Mouse (Mus musculus): ENCODE data around the gene Dppa5a.
"Not testable (repeated sequence)": the region's sequence is repeated elsewhere in the genome, so short reads cannot be mapped to it uniquely, and the experiment has no call there.

Gene Dppa5a

DNA sequence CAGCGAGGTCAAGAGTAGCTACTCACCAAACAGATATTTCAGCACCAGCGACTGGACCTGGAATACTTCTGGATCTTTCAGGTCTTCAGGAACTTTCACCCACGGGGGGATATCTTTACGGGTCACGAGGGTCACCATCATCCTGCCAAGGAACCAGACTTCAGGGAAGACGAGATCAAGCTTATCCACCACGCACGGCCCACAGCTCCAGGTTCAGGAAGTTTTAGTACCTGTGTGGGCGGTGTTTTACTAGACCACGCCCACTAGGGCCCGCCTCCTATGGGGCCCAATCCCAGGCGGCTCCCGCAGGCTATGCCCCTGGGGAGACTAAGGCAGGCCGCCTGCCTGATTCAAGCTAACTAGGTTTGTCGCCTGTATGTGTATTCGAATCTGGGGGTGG lies at the start of gene Dppa5a:
Gene Dppa5a (minus strand): TSS at position 219 of the 400 bp plus-strand sequence.
- not testable (repeated sequence) for DNase-seq (ENCODE audit: low spot score)

- no peak for DNase-seq (ENCODE audit: low spot score)
Measured at GRCm38 (mm10) chr9:78401596-78401995, 33.6 kb upstream of the Dppa5a start.

DNA sequence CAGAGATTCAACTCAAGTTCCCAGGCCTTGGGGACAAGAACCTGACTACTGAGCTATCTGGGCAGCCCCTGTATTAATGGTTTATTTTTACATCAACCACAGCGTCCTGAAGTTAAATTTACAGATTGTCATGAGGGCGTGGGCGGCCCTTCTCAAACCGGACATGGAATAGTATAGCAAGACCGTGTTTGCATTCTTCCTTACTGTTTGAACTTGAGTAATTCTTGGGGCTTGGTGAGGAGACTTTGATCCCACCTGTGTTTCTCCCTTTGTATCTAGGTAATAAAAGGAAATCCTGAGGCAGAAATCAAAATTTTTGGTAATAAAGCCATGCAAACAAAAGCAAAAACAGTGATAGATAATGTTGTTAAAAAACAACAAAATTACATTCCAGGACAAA lies 32.6 kb upstream of the Dppa5a start:
- no peak for DNase-seq (ENCODE audit: low spot score)

DNA sequence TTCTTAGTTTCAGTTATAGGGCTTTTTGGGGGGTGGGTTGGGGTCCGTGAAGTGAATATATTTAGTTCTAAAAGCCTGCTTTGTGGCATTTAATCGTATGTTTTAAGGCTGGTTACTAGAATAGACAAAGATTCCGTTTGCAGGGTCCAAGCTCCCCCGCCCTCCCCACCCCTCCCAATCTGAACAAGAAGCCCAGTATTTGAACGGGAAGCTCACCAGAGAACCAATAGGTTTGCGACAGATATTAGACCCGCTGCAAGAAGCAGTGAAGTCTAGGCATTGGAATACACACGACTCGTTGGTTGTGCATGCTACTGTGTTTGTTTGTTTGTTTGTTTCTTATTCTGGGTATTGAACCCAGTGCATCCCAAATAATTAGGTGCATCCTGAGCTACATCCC lies 28.5 kb upstream of the Dppa5a start:
- DNase-seq (ENCODE audit: low spot score): no peak

DNA sequence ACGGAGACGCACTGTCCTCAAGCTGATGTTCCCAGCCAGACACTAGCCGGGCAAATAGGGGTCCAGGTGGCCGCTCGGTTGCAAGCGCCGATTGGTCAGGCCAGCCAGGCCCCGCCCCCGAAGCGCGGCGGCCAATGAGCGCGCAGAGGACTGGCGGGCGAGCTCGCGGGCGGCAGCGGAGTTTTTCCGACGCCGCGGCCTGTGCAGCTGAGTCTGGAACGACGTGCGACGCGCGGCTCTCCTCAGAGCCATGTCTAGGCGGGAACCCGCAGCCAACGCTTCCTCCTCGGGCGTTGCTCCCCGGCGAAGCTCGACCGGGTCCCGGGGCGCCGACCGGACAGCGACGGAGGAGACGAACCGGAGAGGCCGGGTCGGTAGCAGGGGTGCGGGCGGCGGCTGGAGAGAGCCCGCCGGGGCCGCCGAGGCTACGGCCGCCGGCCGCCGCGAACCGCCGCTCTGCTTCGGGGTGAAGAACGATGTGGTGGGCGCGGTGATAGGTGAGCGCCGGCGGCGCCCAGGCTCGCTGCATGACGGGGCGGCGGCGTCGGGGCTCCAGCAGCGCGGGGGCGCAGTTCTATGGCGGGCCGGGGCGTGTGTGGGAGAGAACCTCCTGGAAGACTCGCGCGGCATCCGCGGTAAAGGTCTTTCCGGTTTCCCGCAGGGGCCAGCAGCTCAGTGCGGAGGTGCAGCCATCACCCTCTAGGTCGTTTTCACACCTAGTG lies 27.8 kb upstream of the Dppa5a start, which contains the start of gene Ddx43:
Gene Ddx43 (plus strand): TSS at position 148 of the 722 bp plus-strand sequence.
- DNase-seq (ENCODE audit: low spot score): peak; percentile 12

DNA sequence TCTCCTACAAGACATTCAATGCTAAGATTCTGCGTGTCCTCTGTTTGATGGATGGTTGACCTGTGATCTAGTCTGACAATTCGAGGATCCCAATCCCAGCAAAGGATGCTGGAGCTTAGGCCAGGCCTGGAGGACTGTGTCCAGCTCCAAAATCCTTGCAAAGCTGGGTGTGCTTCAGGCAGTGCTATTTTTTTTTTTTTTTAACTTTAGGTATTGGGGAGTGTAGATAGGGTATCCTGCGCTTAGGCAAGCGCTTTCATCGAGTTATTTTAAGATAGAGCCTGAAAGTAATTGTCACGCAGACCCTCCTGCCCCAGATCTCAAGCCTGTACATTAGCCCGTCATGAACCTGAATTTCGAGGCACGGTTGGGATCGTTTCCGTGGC lies 27.3 kb upstream of the Dppa5a start:
- DNase-seq (ENCODE audit: low spot score): no peak

- DNase-seq (ENCODE audit: low spot score): no peak
Measured at GRCm38 (mm10) chr9:78394602-78395001, 26.6 kb upstream of the Dppa5a start.

DNA sequence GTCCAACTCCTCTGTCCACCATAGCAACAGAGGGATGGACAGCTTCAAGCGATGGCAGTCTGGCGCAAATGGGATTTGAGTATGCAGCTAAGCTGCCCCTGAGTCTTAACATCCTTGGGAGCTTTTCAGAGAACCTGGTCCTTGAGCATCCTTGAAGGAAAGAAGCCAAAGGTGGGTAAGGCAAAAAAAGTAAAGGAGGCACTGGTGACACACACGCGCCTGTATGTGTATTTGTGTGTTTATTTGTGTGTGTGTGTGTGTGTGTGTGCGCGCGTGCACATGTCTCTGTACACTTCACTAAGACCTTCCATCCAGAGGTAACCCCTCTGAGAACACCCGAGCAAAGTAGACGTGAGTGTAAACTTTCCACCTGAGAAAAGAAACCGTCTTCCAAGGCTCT lies 25.8 kb upstream of the Dppa5a start:
- DNase-seq (ENCODE audit: low spot score): no peak

- no peak for DNase-seq (ENCODE audit: low spot score)
Measured at GRCm38 (mm10) chr9:78389981-78390380, 22.0 kb upstream of the Dppa5a start.

DNA sequence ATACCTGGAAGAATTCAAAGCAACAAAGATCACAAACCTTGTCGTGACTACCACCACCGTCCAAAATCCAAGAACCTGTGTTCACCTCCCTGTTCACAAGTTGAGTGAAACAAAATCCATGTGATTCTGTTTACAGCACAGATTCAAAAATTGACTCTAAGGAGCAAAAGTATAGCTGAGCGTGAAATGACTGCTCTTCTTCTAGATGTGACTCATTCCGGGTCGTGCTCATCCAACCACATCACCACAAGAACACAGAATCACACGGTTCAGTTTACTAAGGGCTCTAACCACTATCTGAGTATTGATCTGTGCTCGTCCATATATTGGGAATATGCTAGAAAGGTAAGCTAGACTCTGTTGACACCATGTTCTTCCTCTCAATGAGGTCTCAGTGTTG lies 19.0 kb upstream of the Dppa5a start:
- no peak for DNase-seq (ENCODE audit: low spot score)

DNA sequence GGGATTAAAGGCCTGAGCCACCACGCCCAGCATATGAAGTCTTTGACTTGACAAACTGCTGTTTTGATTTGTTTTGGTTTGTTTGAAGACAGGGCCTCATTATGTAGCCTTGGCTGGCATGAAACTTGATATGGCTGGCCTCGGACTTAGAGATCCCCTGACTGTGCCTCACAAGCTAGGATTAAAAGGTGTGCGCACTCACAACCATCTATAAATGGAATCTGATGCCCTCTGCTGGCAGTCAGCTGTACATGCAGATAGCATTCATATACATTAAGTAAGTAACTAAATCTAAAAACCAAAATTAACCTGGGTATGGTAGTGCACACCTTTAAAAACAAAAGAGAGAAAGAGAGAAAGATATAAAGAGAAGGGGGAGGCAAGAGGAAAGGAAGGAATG lies 17.9 kb upstream of the Dppa5a start:
- no peak for DNase-seq (ENCODE audit: low spot score)

DNA sequence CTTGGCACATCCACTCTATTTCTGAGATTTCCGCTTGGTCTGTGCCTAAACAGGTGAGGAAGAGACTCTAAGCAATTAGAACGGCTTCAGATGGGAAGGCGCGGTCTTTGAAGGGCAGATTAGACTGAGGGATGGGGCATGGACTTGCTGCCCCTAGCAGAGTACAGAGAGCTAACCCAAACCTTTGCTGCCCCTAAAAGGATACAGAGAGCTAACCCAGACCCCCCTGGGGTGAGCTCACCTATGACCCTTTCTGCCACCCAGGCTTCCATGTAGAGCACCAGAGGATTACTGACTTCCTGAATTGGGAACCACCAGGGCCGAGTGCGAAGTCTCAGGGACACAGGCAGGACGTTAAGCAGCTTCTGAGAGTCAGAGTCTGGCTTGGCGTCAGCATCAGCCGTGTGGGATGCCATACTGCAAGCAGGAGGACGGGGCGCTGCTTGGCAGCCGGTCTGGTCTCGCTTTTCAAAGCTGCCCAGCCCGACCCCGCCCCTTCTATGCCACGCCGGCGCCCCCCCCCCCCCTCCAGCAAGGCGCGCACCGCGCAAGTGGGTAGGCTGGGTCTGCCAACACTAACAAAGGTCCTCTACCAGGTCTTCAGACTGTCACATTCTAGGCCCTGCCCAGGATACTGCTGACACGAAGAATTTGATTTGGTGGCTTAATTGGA lies 10.3 kb upstream of the Dppa5a start, which contains the start of gene Ooep:
Gene Ooep (minus strand): TSS at position 613 of the 673 bp plus-strand sequence.
- no peak for DNase-seq (ENCODE audit: low spot score)

- DNase-seq (ENCODE audit: low spot score): no peak
Measured at GRCm38 (mm10) chr9:78377546-78377945, 9.6 kb upstream of the Dppa5a start.

DNA sequence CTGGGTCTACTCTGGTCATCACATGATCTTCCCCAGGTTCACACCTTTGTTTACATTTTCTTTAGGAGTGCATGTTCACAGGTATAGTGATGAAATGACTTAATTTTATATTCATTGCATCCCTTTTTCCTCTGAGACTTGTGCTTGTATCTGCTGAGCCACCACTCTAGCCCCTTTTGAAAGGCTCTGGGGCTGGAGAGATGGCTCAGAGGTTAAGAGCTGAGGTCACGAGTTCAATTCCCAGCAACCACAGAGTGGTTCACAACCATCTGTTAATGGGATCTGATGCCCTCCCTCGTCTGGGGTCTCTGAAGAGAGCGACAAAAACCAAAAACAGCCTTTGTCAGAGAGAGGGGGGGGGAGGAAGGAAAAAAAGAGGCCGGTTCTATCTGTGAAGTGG lies 7.5 kb upstream of the Dppa5a start:
- no peak for DNase-seq (ENCODE audit: low spot score)

- no peak for DNase-seq (ENCODE audit: low spot score)
Measured at GRCm38 (mm10) chr9:78374885-78375389, 7.0 kb upstream of the Dppa5a start.

GRCm38 (mm10) chr9:78374397-78374796 lies 6.4 kb upstream of the Dppa5a start:
- DNase-seq (ENCODE audit: low spot score): no peak

DNA sequence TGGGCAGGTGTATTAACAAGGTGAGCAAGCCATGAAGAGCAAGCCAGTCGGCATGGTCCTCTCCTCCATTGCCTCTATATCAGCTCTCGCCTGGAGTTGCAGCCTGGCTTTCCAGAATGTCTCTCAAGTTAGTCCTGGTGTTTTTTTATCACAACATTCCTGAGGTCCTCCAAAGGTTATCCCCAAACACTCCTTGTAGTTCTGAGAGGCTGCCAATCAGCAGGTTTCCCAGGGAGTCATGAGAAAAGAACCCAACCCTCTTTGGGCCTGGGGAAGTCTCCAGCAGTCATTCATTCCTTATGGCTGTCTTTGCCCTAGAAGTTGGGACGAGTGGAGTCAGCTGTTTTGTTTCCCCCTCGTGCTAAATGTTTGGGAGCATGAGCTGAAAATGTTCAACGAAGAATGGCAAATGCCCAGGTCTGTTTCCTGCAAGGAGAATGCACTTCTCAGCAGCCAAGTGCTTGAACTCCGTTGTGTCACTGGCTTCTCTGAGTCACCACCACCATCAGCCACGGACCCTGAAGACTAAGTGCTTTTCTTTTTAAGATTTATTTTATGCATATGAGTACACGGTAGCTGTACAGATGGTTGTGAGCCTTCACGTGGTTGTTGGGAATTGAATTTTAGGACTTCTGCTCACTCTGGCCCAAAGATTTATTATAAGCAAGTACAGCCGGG lies 5.0 kb upstream of the Dppa5a start:
- no peak for DNase-seq (ENCODE audit: low spot score)

DNA sequence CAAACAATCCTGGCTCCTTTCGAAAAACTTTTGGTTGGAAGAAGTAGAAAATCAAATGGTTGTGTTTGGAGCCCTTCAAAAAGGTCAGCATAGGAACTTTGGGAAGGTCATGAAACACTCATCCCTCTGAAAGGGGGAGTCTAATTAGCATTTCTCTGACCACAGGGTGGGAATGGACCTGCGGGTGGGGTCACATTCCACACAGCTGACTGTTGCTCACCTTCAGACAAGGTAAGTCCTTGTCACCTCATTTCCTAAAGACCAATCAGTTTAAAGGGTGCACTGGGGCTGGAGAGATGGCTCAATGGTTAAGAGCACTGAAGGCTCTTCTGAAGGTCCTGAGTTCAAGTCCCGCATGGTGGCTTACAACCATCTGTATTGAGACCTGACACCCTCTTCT lies 3.5 kb upstream of the Dppa5a start:
- DNase-seq (ENCODE audit: low spot score): no peak

DNA sequence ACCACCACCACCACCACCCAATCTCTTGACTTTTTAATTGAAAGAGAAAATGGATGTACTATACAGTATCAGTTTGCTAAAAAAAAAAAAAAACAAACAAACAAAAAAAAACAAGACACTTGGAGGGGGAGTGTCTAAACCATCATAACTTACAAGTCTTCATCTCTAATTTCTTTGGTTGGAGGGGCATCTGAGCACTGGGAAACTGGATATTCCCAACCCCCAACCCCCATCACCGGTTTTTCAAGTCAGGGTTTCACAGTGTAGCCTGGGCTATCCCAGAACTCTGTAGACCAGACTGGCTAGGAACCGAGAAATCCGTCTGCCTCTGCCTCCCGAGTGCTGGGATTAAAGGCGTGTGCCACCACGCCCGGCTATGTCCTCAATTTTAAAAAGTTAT lies 1.8 kb upstream of the Dppa5a start:
- no peak for DNase-seq (ENCODE audit: low spot score)

DNA sequence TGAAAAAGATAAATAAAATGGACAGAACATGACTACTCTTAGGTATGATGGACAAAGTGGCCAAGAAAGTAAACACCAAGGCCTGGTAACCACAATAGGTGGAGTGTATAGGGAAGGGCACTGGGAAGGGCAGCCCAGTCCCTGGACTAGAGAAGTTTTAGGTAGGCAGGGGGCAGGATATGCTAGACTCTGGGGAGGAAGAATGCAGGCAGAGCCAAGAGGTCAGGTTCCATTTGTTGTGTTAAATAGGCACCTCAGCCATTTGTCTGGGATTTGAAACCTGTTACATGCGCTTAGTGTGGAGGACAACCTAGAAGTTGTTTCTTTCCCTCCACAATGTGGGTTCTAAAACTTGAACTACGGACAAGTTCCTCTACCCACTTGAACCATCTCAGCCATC lies 1.4 kb upstream of the Dppa5a start:
- no peak for DNase-seq (ENCODE audit: low spot score)

DNA sequence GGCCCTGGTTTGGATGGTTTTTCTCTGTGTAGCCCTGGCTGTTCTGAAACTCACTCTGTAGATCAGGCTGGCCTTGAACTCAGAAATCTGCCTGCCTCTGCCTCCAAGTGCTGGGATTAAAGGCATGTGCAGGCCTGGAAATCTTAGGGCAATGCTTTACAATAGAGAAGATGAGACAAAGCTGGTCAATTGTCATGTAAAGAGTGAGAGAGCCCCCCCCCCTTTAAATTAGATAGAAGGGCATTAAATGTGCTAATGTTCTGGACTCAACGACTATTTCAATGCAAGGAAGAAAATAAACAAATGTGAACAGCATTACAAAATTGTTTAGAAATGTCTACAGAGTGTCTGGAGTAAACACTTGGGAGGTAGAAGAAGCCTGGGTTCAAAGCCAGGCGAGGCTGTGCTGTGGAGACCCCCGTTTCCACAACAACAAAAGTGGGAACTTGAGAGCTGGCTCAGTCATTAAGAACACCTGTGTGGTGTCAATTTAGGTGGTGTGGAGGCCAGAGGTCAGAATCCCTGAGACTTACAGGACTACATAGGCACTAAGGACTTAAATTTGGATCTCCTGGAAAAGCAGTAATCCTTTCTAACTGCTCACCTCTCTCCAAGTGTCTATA lies 805 bp upstream of the Dppa5a start:
- DNase-seq (ENCODE audit: low spot score): no peak

DNA sequence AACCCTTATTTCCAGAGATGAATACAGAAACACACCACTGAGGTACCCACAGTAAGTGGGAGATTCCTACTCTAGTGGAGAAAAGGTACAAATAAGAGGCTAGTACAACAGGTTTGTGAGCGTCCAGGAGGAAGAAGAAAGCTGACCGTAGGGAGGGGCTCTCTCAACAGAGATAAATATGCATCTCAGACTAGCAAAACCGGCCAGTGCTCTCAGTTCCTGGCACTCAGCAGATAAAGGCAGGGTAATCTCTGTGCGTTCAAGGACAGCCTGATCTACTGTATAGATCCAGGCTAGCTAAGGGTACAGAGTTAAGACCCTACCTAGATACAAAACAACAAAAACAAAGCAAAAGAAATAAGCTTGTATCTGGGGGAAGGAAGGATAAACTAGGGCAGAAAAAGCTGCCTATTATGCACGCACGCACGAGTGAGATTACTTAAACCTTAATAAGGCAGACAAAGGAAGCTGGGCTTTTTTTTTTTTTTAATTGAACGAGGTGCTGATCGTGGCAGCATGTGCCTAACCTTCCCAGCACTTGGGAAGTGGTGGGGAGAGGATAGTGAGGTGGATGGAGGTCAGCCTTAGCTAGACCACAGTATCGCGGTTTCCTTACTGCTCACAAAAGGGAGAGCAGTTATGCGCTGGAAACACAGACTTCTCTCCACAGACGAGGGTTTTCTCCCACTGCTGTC lies 2.0 kb downstream of the Dppa5a start:
- DNase-seq (ENCODE audit: low spot score): no peak
